ENCODE assay signal across 8 mouse cellular contexts in the genomic region with DNA sequence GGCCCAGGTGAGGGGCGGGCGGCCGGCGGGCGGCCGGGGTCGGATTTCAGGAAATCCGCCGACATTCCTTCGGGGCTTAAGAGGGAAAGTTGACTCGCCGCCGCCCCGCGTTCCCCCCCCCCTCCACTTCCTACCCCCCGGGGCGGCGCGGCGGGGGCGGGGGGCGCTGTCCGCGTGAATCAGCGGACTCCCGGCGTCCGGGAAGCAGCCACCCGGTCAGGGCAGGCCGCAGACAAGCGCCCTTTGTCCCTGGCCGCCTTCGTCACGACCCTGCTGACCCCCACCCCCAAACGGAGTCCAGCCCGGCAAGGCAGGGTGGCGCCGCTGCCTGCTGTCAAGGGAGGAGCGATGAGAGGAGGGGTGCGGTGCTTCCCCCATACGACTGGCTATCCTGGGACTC. TPM values are rescaled to one million over a fixed set of nuclear protein-coding genes. Genes with fewer than 3 reads are reported as not detected.
DNase-seq lines count a peak whose midpoint lies in the region; ATAC-seq and TF ChIP-seq lines count a peak whose summit lies in the region.

No protein-coding gene starts in this region.

- peak overlapping the region; percentile 46 for H3K4me3 ChIP-seq in heart, embryonic 11.5 days (ENCODE audit: low read depth, low read length)
- peak overlapping the region; percentile 47 for H3K4me3 ChIP-seq in hindbrain, embryonic 10.5 days
- H3K4me3 ChIP-seq in liver, postnatal 0 days (ENCODE audit: low read depth, low read length), result peak overlapping the region; percentile 27

- H3K4me1 ChIP-seq in heart, embryonic 11.5 days (ENCODE audit: control insufficient read depth, insufficient read depth, low read length), result peaks cover 47% of the 10 kb centered on the region
- peaks cover 87% of the 10 kb centered on the region for H3K4me1 ChIP-seq in hindbrain, embryonic 10.5 days (replicated peaks)
- peaks cover 23% of the 10 kb centered on the region for H3K4me1 ChIP-seq in liver, postnatal 0 days (ENCODE audit: insufficient read depth)

- TF ChIP-seq EP300 in liver, postnatal 0 days (IDR thresholded peaks at IDR 0.05; ENCODE audit: low read depth), result no peak

- DNase-seq in heart, postnatal 10 days, result no peak
- DNase-seq in Muller cell, postnatal 12 days (ENCODE audit: inconsistent ontology term), result peak; percentile 55
- DNase-seq in hindbrain, embryonic 10.5 days (ENCODE audit: low spot score), result no peak
- DNase-seq in liver, postnatal 0 days, result no peak
- no peak for DNase-seq in ovary, postnatal 14 days (ENCODE audit: low spot score)
- DNase-seq in thymus, postnatal 4 days, result no peak
- DNase-seq in cerebellum, postnatal 25 days, result no peak

- intact Hi-C loops in heart, postnatal 10 days (cut with DNase I), result no loop called here

- H3K27me3 ChIP-seq in heart, embryonic 11.5 days (ENCODE audit: control insufficient read depth, insufficient read depth, low read length), result peaks cover 98% of the 10 kb centered on the region
- peaks cover 100% of the 10 kb centered on the region for H3K27me3 ChIP-seq in hindbrain, embryonic 10.5 days (ENCODE audit: insufficient read depth, poor library complexity, severe bottlenecking)
- H3K27me3 ChIP-seq in liver, postnatal 0 days (ENCODE audit: insufficient read depth, low read length), result peaks cover 99% of the 10 kb centered on the region

- no peak for ATAC-seq in heart, embryonic 11.5 days (replicated peaks; ENCODE audit: insufficient number of reproducible peaks, low FRiP score, low TSS enrichment)
- no peak for ATAC-seq in liver, postnatal 0 days

- peak overlapping the region; percentile 70 for H3K4me2 ChIP-seq in heart, embryonic 11.5 days
- H3K4me2 ChIP-seq in liver, postnatal 0 days (ENCODE audit: low read depth, low read length), result peak overlapping the region; percentile 62

- TF ChIP-seq CTCF in liver, postnatal 0 days (IDR thresholded peaks at IDR 0.05; ENCODE audit: low read depth), result no peak

- no peaks in the 10 kb centered on the region for H3K9me3 ChIP-seq in heart, embryonic 11.5 days (replicated peaks; ENCODE audit: control insufficient read depth, low read length)
- no peaks in the 10 kb centered on the region for H3K9me3 ChIP-seq in hindbrain, embryonic 10.5 days
- no peaks in the 10 kb centered on the region for H3K9me3 ChIP-seq in liver, postnatal 0 days (ENCODE audit: low read length)

- peak overlapping the region; percentile 46; the same call in 1 of the 2 replicates for H3K9ac ChIP-seq in heart, embryonic 11.5 days (ENCODE audit: low read depth, low read length)
- H3K9ac ChIP-seq in liver, postnatal 0 days (replicated peaks), result no peak overlapping the region

- no peak overlapping the region for H3K27ac ChIP-seq in heart, embryonic 11.5 days (ENCODE audit: low read depth, low read length)
- H3K27ac ChIP-seq in hindbrain, embryonic 10.5 days, result peak overlapping the region; percentile 57
- H3K27ac ChIP-seq in liver, postnatal 0 days (ENCODE audit: low read depth), result no peak overlapping the region

- H3K36me3 ChIP-seq in heart, embryonic 11.5 days (ENCODE audit: control insufficient read depth, insufficient read depth, low read length), result no peaks in the 10 kb centered on the region
- H3K36me3 ChIP-seq in hindbrain, embryonic 10.5 days, result no peaks in the 10 kb centered on the region
- H3K36me3 ChIP-seq in liver, postnatal 0 days (replicated peaks; ENCODE audit: insufficient read depth, low read length), result no peaks in the 10 kb centered on the region

- WGBS in heart, embryonic 11.5 days (ENCODE audit: insufficient replicate concordance), result under 1% methylated on average over 26 of the region's 41 CpGs
- under 1% methylated on average over 36 of the region's 41 CpGs for WGBS in hindbrain, embryonic 10.5 days
- 2% methylated on average over 24 of the region's 41 CpGs for WGBS in liver, postnatal 0 days (ENCODE audit: insufficient replicate concordance)

RNA-seq across cellular contexts. Expression of a gene that starts 2.4 kb away (rescaled TPM):
- polyA plus RNA-seq in heart, embryonic 11.5 days (2014; fragmentation: Nextera tagmentation; extraction: Ambion mirVana), result 0.44 and 0.86 TPM in 2 replicates
- total RNA-seq in heart, postnatal 10 days (2021), result not detected
- polyA plus RNA-seq in hindbrain, embryonic 10.5 days (2016; fragmentation: Nextera tagmentation; extraction: Ambion mirVana), result 11.1 and 11.5 TPM in 2 replicates
- polyA plus RNA-seq in liver, postnatal 0 days (2015; fragmentation: Nextera tagmentation; extraction: Ambion mirVana), result not detected in 2 replicates

RNA-seq across cellular contexts. Expression of a gene that starts 3.4 kb away (rescaled TPM):
- 0.80 and 3.8 TPM in 2 replicates for polyA plus RNA-seq in heart, embryonic 11.5 days (2014; fragmentation: Nextera tagmentation; extraction: Ambion mirVana)
- total RNA-seq in heart, postnatal 10 days (2021), result under 1 TPM; 0.38 to 0.72 TPM
- polyA plus RNA-seq in hindbrain, embryonic 10.5 days (2016; fragmentation: Nextera tagmentation; extraction: Ambion mirVana), result 4.5 and 10.3 TPM in 2 replicates
- polyA plus RNA-seq in liver, postnatal 0 days (2015; fragmentation: Nextera tagmentation; extraction: Ambion mirVana), result 0.07 and 0.38 TPM in 2 replicates

RNA-seq across cellular contexts. Expression of a gene that starts 12.8 kb away (rescaled TPM):
- 9.2 and 10.1 TPM in 2 replicates for polyA plus RNA-seq in heart, embryonic 11.5 days (2014; fragmentation: Nextera tagmentation; extraction: Ambion mirVana)
- 1 to 10 TPM; 8.4 to 8.9 TPM for total RNA-seq in heart, postnatal 10 days (2021)
- 18.5 and 19.1 TPM in 2 replicates for polyA plus RNA-seq in hindbrain, embryonic 10.5 days (2016; fragmentation: Nextera tagmentation; extraction: Ambion mirVana)
- 4.2 and 5.4 TPM in 2 replicates for polyA plus RNA-seq in liver, postnatal 0 days (2015; fragmentation: Nextera tagmentation; extraction: Ambion mirVana)

RNA-seq across cellular contexts. Expression of a gene that starts 17.0 kb away (rescaled TPM):
- 109 and 124 TPM in 2 replicates for polyA plus RNA-seq in heart, embryonic 11.5 days (2014; fragmentation: Nextera tagmentation; extraction: Ambion mirVana)
- 100 to 1,000 TPM; 108 to 114 TPM for total RNA-seq in heart, postnatal 10 days (2021)
- 131 and 148 TPM in 2 replicates for polyA plus RNA-seq in hindbrain, embryonic 10.5 days (2016; fragmentation: Nextera tagmentation; extraction: Ambion mirVana)
- polyA plus RNA-seq in liver, postnatal 0 days (2015; fragmentation: Nextera tagmentation; extraction: Ambion mirVana), result 49.3 and 52.3 TPM in 2 replicates

RNA-seq across cellular contexts. Expression of a gene that starts 21.0 kb away (rescaled TPM):
- polyA plus RNA-seq in heart, embryonic 11.5 days (2014; fragmentation: Nextera tagmentation; extraction: Ambion mirVana), result 798 and 827 TPM in 2 replicates
- total RNA-seq in heart, postnatal 10 days (2021), result 1,000 to 10,000 TPM; 1,604 to 1,683 TPM
- polyA plus RNA-seq in hindbrain, embryonic 10.5 days (2016; fragmentation: Nextera tagmentation; extraction: Ambion mirVana), result 914 and 933 TPM in 2 replicates
- polyA plus RNA-seq in liver, postnatal 0 days (2015; fragmentation: Nextera tagmentation; extraction: Ambion mirVana), result 627 and 684 TPM in 2 replicates
